Mouse (Mus musculus): ENCODE data around the gene L2hgdh.

L2hgdh gene

DNA sequence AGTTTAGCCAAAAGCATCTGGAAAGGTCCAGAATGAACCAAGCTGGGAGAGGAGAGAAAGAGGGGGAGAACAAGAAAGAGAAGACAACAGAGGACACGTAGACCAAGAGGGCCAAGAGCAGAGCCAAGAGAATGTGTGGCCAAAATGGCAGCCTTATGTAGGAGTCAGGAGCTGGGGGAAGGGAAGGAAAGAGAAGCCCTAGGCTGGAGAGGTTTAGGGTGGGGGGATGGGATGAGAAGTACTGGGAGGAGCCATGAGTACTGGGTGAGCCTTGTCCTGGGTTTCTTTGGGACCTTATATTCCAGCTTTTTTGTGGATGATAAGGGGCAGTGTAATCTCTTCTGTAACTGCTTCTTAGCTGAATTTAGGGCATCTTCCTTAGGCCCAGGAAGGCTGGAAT, 4.6 kb upstream of the L2hgdh start:
- no peak for DNase-seq

DNA sequence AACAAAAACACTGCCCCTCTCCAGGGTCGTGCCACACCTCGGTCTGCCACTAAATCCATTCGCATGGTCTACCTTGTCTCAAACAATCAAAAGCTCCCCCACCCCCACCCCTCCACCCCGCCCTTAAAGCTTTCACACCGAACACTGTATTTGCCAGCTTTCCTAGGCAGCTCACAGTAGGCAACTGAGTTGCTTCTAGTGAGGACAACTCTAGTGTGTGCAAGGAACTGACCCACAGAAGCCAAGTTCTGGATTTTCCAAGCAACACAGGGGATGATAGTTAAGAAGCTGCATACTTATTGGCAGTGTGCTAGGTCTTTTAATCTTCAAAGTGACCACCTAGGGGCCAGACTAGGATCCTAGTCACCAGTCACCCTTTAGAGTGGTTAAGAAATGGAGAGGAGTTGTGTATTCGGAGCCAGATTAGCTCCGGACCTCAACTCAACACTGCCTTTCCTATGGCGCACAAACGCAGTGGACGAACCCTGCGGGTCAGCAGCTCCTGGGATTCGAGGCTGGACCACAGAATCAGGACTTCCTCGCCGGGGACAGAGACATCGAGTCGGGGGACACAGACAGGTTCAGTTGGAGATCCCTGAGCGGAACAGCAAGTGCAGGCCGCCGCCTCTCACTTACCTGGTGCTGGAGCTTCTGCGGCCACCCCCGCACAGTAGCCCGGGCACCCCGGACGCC, 509 bp downstream of the L2hgdh start:
- no peak for DNase-seq

DNA sequence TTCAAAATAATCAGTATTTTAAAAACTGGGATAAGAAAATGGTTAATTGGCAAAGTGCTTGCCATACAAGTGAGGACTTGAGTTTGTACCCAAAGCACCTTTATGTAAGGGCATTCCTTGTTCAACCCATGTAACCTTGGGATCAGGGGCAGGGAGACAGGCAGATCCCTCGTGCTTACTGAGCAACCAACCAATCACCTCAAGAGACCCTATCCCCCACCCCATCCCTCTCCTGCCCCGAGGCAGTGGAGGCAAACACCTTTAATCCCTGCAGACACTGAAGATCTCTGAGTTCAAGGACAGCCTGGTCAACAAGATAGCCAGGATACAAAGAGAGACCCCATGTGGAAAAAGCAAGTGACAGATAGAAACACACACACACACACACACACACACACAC, 1.3 kb downstream of the L2hgdh start:
- no peak for DNase-seq

DNA sequence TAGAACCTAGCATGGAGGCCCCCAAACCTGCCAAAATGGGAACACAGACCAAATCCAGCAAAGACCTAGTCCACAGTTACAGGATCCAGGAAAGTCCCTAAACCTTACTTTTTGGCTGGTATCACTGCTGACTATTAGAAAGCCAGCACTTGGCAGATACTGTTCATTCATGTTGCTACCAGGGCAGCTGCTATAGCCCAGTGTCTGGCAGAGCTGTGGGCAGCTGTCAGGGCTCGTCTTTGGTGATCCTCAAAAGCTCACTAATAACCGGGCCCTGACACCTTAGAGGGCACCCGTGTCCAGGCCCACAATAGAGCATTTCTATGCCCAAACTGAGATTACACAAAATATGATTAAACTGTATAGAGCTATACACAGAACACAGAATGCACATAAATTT, 1.8 kb downstream of the L2hgdh start:
- DNase-seq = no peak

DNA sequence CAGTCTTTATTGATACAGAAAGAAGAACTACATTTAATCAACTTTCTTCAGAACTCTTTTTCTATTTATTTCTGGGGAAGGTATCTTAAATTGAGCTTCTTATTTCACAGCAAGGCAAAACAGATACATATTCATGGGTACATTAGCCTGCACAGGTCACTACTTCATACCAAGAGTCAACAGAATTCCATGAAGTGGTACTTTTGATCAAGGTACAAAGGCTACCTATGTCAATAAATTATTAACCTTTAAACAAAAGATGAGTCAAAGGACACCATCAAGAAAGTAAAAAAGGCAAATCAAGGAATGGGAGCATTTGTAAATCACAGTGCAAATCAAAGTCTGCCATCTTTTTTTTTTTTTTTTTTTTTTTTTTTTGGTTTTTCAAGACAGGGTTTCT, 11.0 kb downstream of the L2hgdh start:
- no peak for DNase-seq

DNA sequence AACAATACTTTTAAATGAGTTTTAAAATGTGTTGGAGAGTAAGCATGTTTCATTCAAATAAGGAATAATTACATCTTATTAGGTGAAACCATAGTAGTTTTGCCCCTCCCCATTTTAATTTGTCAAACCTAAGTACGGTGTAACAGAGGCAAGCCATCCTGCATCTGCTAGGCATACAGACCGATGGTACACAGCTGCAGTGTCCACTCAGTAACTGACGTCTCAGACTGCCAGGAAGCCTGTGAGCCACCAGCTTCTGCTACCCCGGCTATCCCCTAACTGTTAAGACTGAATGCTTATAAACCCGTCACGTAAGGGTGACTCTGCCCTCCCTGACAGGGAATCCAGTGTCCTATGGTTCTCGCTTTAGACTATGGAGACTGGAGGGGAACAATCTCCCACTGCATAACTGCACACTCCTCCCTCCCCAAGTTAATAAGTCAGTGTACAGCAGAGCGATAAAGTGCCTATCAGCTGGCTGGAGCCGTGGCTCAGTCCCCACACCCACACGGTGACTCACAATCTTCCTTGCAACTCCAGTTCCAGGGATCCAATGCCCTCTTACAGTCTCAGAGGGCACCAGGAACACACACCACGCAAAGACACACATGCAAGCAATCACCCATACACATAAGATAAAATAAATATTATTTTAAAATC, 19.7 kb downstream of the L2hgdh start:
- DNase-seq = no peak

DNA sequence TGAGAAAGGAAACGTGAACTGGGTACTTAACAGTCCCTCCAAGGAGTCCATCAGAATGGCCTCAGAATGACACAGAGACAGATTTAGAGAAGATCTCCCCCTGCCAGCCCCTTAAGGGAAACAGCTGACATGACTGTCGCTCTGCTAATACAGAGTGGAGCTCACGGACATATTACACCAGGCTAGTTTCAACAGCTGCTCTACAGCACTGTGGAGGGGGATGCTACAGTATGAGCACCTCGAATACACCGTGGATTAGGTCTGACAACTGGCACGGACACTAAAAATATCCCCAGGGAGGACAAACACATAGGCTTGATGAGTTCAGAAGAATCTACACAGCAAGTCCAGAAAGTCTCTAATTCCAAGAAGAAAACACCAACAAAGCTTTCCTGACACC, 26.3 kb downstream of the L2hgdh start:
- DNase-seq = no peak

DNA sequence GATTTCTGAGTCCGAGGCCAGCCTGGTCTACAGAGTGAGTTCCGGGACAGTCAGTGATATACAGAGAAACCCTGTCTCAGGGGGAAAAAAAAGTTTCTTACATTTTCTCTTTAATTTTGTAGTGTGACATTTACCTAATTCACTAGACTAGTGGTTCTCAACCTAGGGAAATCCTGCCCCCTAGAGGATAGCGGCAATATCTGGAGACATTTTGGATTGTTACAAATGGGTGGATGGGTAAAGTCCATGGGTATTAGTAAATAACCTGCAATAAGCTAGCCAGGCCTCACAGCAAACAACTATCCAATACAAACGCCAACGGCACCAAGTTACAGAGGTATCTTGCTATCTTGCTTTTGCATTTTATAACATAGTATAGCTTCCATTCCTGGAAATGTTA, 27.9 kb downstream of the L2hgdh start:
- DNase-seq = peak; percentile 81

DNA sequence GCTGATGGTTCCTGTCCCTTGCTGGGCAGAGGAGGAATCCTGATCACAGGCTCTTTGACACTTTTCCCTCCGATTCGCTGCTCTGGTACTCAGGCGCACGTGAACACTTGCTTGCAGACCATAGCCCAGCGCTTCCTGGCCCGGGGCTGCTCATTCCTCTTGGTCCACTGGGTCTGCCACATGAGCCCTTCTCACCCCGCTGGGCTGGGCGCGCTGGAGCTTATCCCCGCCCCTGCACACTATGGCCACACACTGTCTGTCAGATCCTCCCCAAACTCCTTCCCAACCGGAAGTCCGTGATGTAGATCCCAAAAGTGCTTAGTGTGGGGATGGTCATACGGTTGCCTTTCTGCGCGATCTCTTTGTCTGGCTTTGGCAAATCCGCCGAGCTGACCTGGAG, 31.2 kb downstream of the L2hgdh start:
- DNase-seq = no peak

DNA sequence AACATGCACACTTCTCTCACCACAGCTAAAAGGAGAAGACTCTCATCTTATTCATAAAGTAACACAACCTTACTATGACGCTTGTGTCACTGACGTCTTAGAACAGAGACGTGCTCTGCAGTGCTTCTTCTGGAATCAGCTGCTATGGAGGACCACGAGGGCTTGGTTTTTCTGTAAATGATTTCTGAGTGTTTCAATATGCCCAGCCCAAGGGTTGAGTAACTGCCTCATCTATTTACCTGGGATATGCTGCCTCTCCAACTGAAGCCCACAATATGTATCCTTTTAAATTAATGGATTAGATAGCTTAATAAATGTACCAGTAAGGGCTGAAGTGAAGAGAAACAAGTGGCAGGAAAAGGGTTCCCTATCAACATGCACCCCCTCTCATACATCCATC, 34.0 kb downstream of the L2hgdh start:
- DNase-seq = no peak

DNA sequence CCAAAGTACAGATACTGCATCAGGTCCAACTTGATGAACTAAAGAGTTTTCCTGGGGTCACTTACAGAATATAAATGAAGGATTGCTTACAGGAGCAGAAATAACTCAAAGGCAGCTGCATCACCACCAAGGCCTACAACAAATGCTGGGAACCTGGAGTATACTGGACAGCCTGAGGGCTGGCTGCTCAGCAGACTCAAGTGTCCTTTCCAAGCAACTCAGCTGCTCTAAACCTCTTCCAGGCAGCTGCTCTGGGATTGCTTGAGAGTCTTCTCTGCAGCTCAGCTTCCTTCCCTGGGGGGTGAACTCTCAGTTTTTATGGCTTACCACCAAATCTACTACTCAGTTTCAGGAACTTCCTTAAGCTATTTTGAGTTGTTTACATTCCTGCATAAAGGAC, 35.6 kb downstream of the L2hgdh start:
- no peak for DNase-seq

DNA sequence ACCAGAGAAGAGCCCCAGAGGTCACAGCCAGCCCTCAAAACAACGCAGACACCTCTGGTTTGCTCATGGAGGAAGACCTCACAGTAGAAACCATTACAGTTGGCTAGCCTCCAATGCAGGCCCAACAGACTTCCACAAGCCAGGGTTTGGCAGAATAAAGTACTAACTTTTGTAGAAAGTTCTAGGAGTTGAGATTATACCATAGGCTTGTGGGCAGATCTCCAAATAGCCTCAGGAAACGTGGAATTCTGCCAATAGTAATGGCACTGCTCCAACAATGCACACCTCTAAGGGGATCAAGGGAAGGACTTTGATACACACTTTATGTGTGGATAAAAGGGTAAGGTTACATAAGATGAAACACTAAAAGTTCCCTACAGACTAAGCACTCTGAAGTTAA, 36.3 kb downstream of the L2hgdh start:
- DNase-seq = peak; percentile 17

DNA sequence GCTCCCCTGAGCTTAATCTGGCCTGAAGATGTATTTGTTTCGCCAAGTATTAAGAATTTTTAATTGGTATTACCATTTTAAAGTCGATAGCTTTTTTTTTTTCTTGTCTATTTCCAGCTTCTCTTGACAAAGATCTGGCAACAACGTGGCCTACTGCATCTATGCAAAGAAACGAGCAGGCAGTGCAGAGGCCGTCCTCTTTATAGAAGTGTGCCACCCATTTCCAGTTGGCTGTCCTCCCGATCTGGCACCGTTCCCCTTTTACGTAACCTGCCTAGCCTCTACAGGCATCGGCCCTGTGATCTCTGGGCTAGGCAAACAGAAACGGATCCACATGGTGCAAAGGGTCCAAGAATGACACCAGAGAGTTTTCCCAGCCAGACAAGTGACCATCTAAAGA, 41.1 kb downstream of the L2hgdh start:
- peak; percentile 92 for DNase-seq

DNA sequence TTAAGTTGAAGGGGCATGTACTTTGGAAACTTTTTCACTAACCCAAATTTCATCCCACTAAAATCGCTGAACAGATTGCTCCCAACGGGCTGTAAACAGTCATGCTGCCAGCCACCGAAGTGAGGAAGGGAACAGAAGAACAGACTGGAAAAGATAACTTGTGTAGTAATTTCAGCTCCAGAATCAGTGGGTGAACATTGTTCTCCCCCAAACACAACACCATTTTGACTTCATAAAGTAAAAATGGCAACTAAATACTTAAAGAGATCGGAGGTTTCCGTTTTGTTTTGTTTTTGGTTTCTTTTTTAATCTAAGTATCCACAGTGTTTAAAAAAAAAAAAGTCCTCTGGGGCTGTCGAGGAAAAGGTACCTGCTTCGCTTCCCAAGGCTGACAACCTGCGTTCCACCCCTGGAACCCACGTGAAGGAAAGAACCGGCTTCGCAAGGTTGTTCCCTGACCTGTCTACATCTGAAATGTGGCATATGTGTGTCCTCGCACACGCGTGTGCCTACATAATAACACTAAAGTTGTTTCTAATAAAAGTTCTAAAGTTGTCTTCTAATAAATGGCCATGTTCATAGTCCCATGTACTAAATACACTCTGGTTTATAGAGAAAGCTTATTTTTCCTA, 41.8 kb downstream of the L2hgdh start:
- peak; percentile 6 for DNase-seq

DNA sequence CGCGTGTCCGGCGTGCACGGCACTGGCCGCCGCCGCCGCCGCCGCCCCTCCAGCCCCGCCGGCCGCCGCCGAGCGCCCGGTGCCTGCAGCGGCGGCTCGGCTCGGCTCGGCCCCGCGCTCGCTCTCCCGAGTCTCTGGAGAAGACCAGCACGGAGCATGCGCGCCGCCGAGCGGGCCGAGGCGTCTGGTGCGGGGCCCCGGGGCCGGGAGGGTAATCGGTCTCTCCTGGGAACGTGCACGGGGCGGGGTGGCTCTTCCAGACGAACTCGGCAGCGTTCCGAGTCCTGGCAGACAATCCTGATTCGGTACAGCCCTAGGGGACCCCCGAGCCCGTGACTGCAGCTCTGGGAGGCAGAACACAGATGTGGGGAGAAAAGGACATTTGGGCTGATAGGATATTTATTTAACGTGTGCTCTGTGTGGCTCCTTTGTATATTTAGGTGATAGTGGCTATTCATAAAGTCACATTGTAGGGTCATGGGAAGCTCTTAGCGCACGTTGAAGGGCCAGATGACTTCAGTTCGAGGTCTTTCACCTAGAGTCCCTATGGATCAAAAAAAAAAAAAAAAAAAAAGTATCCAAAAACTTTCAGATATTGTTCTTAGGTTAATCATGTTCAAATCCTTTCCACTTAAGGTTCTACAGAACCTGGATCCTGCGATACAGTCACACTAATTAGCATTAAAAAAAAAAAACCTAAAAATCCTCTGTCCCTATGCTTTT, 42.4 kb downstream of the L2hgdh start:
- DNase-seq = peak; percentile 91

DNA sequence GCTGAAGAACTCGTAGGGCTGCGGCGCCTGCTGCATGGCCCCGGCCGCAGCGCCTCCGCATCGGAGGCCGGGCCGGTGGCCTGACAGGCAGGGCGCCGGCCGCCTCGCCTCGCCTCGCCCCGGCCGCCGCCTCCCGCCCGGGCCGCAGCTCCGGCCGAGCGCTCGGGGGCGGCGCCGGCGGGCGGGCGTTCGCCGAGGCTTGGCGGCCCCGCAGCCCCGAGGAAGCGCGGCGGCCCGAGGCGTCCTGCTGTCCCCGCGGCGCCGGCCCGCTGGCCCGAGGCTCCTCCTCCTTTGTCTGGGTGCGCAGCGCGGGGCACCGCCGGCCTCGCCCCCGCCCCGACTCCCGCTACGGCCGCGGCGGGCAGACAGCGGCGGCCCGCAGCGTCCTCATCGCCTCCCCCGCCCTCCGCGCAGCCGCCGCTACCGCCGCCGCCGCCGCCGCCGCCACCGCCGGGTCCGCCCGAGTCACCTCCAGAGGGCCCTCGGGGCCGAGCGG, 43.1 kb downstream of the L2hgdh start, which contains the start of gene Sos2:
Gene Sos2 (minus strand): TSS at position 287 of the 496 bp plus-strand sequence.
- DNase-seq = peak; percentile 75

DNA sequence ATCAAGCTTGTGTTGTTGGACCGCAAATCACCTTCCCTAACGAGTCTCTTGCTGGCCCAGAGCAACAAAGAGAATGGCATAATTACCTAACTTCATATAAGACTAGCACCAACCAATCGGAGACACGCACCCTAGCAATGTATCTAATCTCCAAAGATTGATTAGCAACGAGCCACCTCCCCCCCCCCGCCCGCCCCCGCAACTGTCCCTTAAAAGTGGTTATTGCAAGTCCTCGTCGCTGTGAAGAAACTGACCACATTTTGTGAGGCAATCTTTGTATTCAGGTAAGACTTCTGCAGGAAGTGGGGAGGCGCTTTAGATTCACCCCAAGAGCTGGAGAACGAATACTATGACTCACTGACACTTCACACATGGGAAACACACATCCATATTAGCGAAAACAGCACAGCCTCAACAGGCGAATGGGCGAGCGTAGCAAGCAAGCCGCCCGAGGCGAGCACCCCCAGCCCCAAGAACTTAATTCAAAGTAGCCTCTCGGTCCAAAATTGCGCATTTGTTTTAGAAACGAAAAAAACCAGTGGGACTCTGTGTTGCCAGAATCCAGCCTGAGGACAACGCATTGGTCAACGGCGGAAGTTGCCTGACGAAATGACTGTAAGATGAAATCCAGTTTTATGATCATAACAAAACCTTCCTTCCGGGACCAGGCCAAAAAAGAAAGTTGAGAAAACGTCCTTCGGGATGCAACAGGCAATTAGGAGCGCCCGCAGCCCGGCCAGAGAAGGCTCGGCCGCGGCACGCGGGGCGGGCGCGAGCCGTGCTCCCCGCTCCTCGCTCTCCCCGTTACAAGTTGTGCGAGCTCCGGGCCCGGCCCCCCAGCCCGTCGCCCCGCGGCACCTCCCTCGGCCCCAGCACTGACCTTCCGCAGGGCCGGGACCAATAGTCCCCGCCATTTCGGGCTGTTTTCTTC, 43.8 kb downstream of the L2hgdh start:
- DNase-seq = peak; percentile 62

DNA sequence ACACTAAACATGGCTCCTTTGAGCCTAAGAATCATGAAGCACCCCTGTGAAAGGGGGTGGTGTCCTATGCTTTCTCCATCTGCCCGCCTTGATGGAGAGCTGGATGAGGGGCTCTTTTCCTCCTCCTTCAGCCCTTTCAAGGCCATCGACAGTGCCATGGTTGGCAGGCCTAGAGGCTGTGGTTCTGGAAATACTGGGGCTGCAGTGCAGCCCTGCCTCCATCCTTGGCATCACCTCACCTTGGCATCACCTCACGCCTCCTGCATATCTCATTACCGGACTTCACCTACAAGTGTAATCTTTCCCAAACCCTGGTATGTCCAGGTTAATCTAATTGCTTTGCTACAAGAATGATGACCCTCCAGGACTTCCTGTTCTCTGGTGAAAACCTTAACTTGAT, 48.5 kb downstream of the L2hgdh start:
- DNase-seq = no peak

DNA sequence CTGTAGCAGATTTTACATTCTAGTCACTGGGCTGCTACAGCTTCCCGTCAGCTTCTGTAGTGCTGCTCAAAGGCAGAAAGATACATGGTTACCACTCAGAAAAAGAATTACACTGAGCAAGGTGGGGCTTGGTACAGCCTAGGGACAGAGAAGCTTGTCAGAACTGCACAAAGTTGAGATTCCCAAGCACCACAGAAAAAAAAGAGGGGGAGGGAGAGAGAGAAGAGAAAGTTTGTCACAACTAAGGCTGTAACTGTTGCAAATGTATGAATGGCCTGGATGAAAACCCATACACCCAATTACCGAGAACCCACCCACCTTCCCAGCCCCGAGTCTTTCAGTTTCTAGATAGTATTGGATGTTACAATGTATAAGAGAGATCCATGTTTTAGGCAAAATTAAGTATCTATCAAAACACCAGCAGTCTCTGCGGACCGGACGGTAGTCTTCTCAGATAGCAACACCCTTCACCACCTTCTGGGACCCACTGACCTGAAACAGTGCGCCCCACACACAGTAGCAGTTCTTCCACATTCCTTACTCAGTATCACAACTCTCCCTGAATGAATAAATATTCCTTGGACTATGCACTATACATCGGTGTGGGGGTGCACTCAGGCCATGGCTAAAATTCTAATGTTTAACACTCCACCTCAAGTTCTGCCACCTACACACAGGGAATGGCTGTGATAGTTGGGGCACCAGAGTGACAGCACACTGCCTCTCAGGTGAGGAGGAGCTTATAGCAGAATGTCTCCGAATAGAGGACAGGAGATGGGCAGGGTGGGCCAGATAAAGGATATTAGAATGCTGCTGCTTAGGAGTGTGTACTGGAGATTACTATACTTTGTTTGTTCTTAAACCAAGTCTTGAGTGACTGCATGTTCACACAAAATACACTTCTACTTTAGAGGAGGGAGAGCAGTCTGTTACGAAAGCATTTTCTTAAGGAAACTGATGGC, 49.8 kb downstream of the L2hgdh start:
- DNase-seq = no peak

DNA sequence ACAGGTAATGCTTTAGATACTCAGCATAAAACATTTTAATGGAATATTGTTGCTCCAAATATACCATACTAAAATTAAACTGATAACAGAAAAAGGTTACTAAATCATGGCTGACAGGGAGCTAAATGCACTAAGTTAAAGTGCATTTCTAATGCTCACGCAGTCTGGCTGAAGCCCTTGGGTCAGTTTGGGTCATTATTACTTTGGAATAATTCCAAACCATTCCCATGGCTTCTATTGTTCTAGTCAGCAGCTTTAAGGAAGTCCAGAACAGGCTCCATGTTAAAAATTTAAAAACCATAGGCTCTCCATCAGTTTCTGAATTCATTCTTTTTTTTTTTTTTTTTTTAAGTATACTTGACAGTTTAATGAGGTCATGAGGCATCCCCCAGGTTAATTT, 50.5 kb downstream of the L2hgdh start:
- no peak for DNase-seq

DNA sequence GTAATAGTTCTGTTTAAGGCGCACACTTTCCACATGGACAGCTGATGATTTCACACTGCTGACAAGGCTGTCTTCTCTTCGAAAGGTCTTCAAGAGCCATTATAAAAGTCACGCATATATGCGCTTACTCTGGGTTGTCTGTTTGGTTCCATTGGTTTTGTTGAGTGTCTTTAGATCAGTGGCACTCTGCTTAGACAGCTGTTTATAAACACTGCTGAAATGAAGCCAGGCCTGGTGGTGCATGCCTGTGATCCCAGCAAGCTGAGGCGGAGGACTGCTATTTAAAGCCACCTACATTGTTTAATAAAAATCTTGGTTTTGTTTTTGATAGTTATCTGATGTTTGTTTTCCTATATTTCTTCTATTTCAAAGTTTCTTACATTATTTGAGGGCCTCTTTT, 58.0 kb downstream of the L2hgdh start:
- DNase-seq = peak; percentile 67

Measured in lung, postnatal 10 days (tissue).